Mouse (Mus musculus): ENCODE results near the gene Stx8. TPM values are rescaled to one million over a fixed set of nuclear protein-coding genes. Genes with fewer than 3 reads are reported as not detected.

Gene Stx8
- polyA plus RNA-seq, 1 experiment: 43.9 TPM

DNA sequence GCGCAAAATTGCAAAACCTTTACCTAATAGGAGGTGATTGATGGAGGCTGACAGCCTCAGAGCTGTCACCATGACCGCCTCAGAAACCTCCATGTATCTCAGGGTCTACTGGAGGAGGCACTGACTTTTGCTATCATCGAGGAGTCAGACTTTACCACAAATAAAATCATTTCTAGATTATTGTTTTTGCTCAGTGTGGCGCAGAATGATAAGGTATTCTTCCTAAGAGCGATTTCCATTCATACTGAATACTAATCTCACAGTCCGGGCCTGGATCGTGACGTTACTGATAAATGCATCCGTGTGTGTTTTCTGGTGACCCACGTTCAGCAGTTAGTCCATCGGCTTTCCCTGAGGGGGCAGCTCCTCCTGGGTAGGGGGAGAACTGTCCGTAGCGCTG is 153.1 kb downstream of the Stx8 start:
- Histone ChIP-seq H3K27ac (ENCODE audit: insufficient read depth, low read length) (no peak overlapping the region), H3K4me3 (ENCODE audit: insufficient read depth, low read length) (no peak overlapping the region), H3K4me1 (ENCODE audit: control insufficient read depth, insufficient read depth, low read length) (no peaks in the 10 kb centered on the region)
- TF ChIP-seq CTCF (IDR thresholded peaks at IDR 0.05; ENCODE audit: borderline replicate concordance, insufficient read depth, low read length) (no peak), POLR2A (IDR thresholded peaks at IDR 0.05; ENCODE audit: low read depth, low read length) (no peak)

- Histone ChIP-seq H3K27ac (ENCODE audit: insufficient read depth, low read length) (no peak overlapping the region), H3K4me1 (ENCODE audit: control insufficient read depth, insufficient read depth, low read length) (no peaks in the 10 kb centered on the region), H3K4me3 (ENCODE audit: insufficient read depth, low read length) (no peak overlapping the region)
- TF ChIP-seq CTCF (IDR thresholded peaks at IDR 0.05; ENCODE audit: borderline replicate concordance, insufficient read depth, low read length) (no peak), POLR2A (IDR thresholded peaks at IDR 0.05; ENCODE audit: low read depth, low read length) (no peak)
Observed at GRCm38 (mm10) chr11:68121260-68121659, 155.3 kb downstream of the Stx8 start.

GRCm38 (mm10) chr11:68121660-68122059 is 155.7 kb downstream of the Stx8 start:
- no peak for TF ChIP-seq POLR2A (IDR thresholded peaks at IDR 0.05; ENCODE audit: low read depth, low read length)
- TF ChIP-seq CTCF (IDR thresholded peaks at IDR 0.05; ENCODE audit: borderline replicate concordance, insufficient read depth, low read length): no peak
- H3K4me1 ChIP-seq (ENCODE audit: control insufficient read depth, insufficient read depth, low read length): no peaks in the 10 kb centered on the region
- H3K4me3 ChIP-seq (ENCODE audit: insufficient read depth, low read length): no peak overlapping the region
- no peak overlapping the region for H3K27ac ChIP-seq (ENCODE audit: insufficient read depth, low read length)

DNA sequence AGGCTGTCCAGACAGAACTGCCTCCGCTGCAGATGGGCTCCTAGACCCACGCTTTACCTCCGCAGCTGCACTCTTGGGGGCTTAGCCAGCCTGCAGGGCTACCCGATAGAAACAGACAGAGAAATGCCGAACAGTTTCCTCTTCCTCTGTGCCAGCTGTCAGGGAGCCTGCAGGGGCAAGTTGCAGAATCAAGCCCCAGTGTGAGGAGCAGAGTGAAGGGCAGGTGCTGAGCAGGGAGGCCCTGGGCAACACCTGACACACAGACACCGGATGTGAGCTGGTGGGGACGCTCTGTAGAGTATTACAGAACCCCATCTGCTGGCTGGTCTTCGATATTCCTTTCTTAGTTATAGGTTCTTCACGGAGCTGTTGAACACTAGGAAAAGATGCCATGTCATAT is 160.1 kb downstream of the Stx8 start:
- TF ChIP-seq POLR2A (IDR thresholded peaks at IDR 0.05; ENCODE audit: low read depth, low read length) (no peak), CTCF (IDR thresholded peaks at IDR 0.05; ENCODE audit: borderline replicate concordance, insufficient read depth, low read length) (no peak)
- Histone ChIP-seq H3K4me1 (ENCODE audit: control insufficient read depth, insufficient read depth, low read length) (no peaks in the 10 kb centered on the region), H3K4me3 (ENCODE audit: insufficient read depth, low read length) (no peak overlapping the region), H3K27ac (ENCODE audit: insufficient read depth, low read length) (no peak overlapping the region)

GRCm38 (mm10) chr11:68134494-68134893 is 168.5 kb downstream of the Stx8 start:
- H3K4me1 ChIP-seq (ENCODE audit: control insufficient read depth, insufficient read depth, low read length): no peaks in the 10 kb centered on the region
- no peak for TF ChIP-seq POLR2A (IDR thresholded peaks at IDR 0.05; ENCODE audit: low read depth, low read length)
- no peak for TF ChIP-seq CTCF (IDR thresholded peaks at IDR 0.05; ENCODE audit: borderline replicate concordance, insufficient read depth, low read length)
- H3K27ac ChIP-seq (ENCODE audit: insufficient read depth, low read length): no peak overlapping the region
- H3K4me3 ChIP-seq (ENCODE audit: insufficient read depth, low read length): no peak overlapping the region

GRCm38 (mm10) chr11:68135350-68135749 is 169.4 kb downstream of the Stx8 start:
- Histone ChIP-seq H3K4me3 (ENCODE audit: insufficient read depth, low read length) (no peak overlapping the region), H3K27ac (ENCODE audit: insufficient read depth, low read length) (no peak overlapping the region), H3K4me1 (ENCODE audit: control insufficient read depth, insufficient read depth, low read length) (no peaks in the 10 kb centered on the region)
- no peak for TF ChIP-seq CTCF (IDR thresholded peaks at IDR 0.05; ENCODE audit: borderline replicate concordance, insufficient read depth, low read length)
- TF ChIP-seq POLR2A (IDR thresholded peaks at IDR 0.05; ENCODE audit: low read depth, low read length): no peak

DNA sequence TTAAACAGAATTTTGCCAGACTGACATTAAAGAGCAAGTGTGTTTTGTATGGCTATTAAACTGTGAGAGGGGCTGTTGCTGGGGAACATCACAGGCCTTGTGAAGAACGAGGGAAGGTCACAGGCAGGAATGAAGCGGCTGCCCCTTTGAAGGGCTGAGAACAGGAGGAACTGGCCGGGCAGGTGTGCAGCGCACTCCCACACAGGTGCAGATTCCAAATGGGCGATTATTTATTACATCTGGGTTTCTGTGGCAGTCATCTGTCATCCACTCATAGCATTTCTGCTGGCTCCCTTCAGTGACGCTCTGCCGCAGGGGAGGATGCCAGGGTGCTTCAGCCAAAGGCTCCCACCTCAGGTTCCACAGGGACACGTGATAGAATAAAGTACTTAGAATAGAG is 170.7 kb downstream of the Stx8 start:
- no peak overlapping the region for H3K4me3 ChIP-seq (ENCODE audit: insufficient read depth, low read length)
- H3K27ac ChIP-seq (ENCODE audit: insufficient read depth, low read length): no peak overlapping the region
- H3K4me1 ChIP-seq (ENCODE audit: control insufficient read depth, insufficient read depth, low read length): no peaks in the 10 kb centered on the region
- TF ChIP-seq CTCF (IDR thresholded peaks at IDR 0.05; ENCODE audit: borderline replicate concordance, insufficient read depth, low read length): no peak
- no peak for TF ChIP-seq POLR2A (IDR thresholded peaks at IDR 0.05; ENCODE audit: low read depth, low read length)

DNA sequence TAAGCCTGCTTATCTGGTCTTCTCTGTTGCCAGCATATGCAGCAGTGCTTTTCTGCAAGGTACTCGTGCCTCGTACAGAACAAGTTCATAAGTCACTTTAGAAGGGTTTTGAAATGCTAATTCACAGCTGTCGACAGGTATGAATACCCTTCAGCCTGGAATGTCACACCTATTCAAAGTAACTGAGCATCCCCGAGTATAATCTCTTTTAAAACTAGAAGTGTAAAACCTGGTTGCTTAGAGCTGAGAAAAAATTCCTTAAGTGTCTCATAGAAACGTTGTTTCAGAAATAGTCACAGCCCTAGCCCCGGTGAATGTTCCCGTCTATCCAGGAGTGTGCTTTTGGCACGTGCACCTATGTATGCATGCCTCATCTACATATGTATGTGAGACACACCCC is 176.3 kb downstream of the Stx8 start:
- TF ChIP-seq POLR2A (IDR thresholded peaks at IDR 0.05; ENCODE audit: low read depth, low read length) (no peak), CTCF (IDR thresholded peaks at IDR 0.05; ENCODE audit: borderline replicate concordance, insufficient read depth, low read length) (no peak)
- Histone ChIP-seq H3K4me1 (ENCODE audit: control insufficient read depth, insufficient read depth, low read length) (no peaks in the 10 kb centered on the region), H3K4me3 (ENCODE audit: insufficient read depth, low read length) (no peak overlapping the region), H3K27ac (ENCODE audit: insufficient read depth, low read length) (no peak overlapping the region)

GRCm38 (mm10) chr11:68144235-68145065 is 178.5 kb downstream of the Stx8 start:
- no peaks in the 10 kb centered on the region for H3K4me1 ChIP-seq (ENCODE audit: control insufficient read depth, insufficient read depth, low read length)
- no peak overlapping the region for H3K4me3 ChIP-seq (ENCODE audit: insufficient read depth, low read length)
- TF ChIP-seq POLR2A (IDR thresholded peaks at IDR 0.05; ENCODE audit: low read depth, low read length) (no peak), CTCF (IDR thresholded peaks at IDR 0.05; ENCODE audit: borderline replicate concordance, insufficient read depth, low read length) (no peak)
- H3K27ac ChIP-seq (ENCODE audit: insufficient read depth, low read length): no peak overlapping the region

- H3K4me1 ChIP-seq (ENCODE audit: control insufficient read depth, insufficient read depth, low read length): no peaks in the 10 kb centered on the region
- no peak overlapping the region for H3K27ac ChIP-seq (ENCODE audit: insufficient read depth, low read length)
- no peak for TF ChIP-seq CTCF (IDR thresholded peaks at IDR 0.05; ENCODE audit: borderline replicate concordance, insufficient read depth, low read length)
- no peak for TF ChIP-seq POLR2A (IDR thresholded peaks at IDR 0.05; ENCODE audit: low read depth, low read length)
- H3K4me3 ChIP-seq (ENCODE audit: insufficient read depth, low read length): no peak overlapping the region
Observed at GRCm38 (mm10) chr11:68145066-68145585, 179.1 kb downstream of the Stx8 start.
